Mouse (Mus musculus) embryonic facial prominence, embryonic 15.5 days (tissue): ENCODE data around the gene Fam98b. TPM values are rescaled to one million over a fixed set of nuclear protein-coding genes. Genes with fewer than 3 reads are reported as not detected.

Experiments
- ATAC-seq: fragments of 200-750 bp; cut with Nextera tagmentation; 2 replicates; pipeline ENCODE4 v1.8.0; 2017; ENCODE audit warnings: low read depth, moderate TSS enrichment; ENCODE audit not compliant: insufficient number of reproducible peaks, low FRiP score, low TSS enrichment
- H3K27ac ChIP-seq: fragments of 300-500 bp; sonication (generic); replicated peaks from 2 replicates; pipeline ENCODE4 v1.5.1; 2015; ENCODE audit warnings: mild to moderate bottlenecking, inconsistent platforms
- H3K27me3 ChIP-seq: fragments of 300-500 bp; sonication (generic); 2 replicates; pipeline ENCODE4 v1.6.1; 2015; ENCODE audit warnings: inconsistent platforms
- H3K36me3 ChIP-seq: fragments of 300-500 bp; sonication (generic); 2 replicates; pipeline ENCODE4 v1.6.1; 2015; ENCODE audit warnings: mild to moderate bottlenecking, inconsistent platforms
- H3K4me1 ChIP-seq: fragments of 300-500 bp; sonication (generic); 2 replicates; pipeline ENCODE4 v1.6.1; 2015; ENCODE audit warnings: inconsistent platforms
- H3K4me2 ChIP-seq: fragments of 300-500 bp; sonication (generic); replicated peaks from 2 replicates; pipeline ENCODE4 v1.6.1; 2015; ENCODE audit warnings: mild to moderate bottlenecking, inconsistent platforms
- H3K4me3 ChIP-seq: fragments of 300-500 bp; sonication (generic); replicated peaks from 2 replicates; pipeline ENCODE4 v1.5.1; 2015; ENCODE audit warnings: mild to moderate bottlenecking, inconsistent platforms
- H3K9ac ChIP-seq: fragments of 300-500 bp; sonication (generic); 2 replicates; pipeline ENCODE4 v1.6.1; 2015; ENCODE audit warnings: inconsistent platforms
- H3K9me3 ChIP-seq: fragments of 300-500 bp; sonication (generic); replicated peaks from 2 replicates; pipeline ENCODE4 v1.6.1; 2016; ENCODE audit warnings: inconsistent platforms
- WGBS: fragments of 180-500 bp; shearing (Covaris S2); methylation state at CpG from one replicate; pipeline ENCODE4 v1.1.7; 2015; 5-methylcytosine and 5-hydroxymethylcytosine counted together
- polyA plus RNA-seq: library from polyadenylated mRNA; unstranded; fragments of >200 nt; fragmentation: Nextera tagmentation; extraction: Ambion mirVana; gene quantifications from 2 replicates; pipeline ENCODE4 v1.2.1, GENCODE M21; 2015

Gene Fam98b
- polyA plus RNA-seq, 1 experiment from 2014 or later: 10.8 TPM

DNA sequence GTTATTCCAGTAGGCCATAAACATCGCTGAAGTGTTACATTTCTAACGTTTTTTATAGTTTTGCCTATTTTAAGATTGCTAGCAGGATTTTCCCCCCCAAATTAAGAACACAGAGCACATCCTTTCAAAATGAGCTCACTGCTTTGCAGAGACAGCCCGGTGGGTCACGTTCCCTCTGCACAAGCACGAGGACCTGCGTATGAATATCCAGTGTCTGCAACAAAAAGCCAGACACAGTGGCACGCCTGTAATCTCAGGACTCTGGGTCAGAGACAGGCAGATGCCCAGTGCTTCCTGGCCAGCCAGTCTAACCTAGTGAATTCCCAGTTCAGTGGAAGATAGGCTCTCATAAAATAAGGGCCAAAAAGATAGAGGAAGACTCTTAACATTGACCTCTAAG lies 19.3 kb upstream of the Fam98b start:
- no peak overlapping the region for H3K4me3 ChIP-seq
- no peak for ATAC-seq
- no peaks in the 10 kb centered on the region for H3K27me3 ChIP-seq
- no peaks in the 10 kb centered on the region for H3K36me3 ChIP-seq
- no peaks in the 10 kb centered on the region for H3K9me3 ChIP-seq
- H3K4me1 ChIP-seq: no peaks in the 10 kb centered on the region
- 67% methylated on average over 7 of the region's 7 CpGs for WGBS
- H3K27ac ChIP-seq: no peak overlapping the region
- H3K4me2 ChIP-seq: no peak overlapping the region
- no peak overlapping the region for H3K9ac ChIP-seq

DNA sequence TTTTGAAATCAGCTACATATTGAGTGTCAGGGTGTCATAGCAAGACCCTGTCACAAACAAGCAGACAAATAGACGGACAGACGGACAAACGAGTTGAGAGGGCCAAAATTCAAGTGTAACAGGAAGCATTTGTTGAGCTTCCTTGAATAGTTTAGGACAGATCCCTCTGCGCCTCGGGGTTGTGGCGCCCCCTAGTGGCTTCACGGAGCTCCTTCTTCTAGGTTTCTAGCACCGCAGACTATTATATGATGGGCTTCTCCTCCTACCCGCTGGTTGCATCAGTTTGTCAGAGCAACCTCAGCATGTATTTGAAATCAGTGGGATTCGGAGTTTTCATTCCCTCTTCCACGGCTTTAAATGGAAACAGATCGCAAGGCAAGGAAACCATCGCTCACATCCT lies 18.3 kb upstream of the Fam98b start:
- Histone ChIP-seq H3K4me1 (no peaks in the 10 kb centered on the region), H3K9ac (no peak overlapping the region)

DNA sequence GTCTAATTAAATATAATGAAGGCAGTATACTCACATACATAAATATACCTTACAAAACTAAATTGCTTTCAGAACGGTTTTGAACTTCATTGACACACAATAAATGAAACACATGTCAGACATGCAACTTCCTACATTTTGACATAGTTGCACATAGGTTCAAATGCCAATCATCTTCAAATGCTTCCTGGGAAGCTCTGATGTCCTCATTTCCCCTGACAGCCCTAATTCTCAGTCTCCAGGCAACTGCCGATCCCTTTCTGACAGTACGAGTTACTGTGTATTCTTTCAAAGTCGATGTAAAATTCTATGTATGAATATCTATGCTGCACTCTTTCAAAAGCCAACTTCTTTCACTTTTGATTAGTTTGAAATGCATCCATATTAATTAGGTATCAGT lies 7.6 kb upstream of the Fam98b start:
- H3K4me1 ChIP-seq: no peaks in the 10 kb centered on the region
- no peaks in the 10 kb centered on the region for H3K9me3 ChIP-seq
- WGBS: 59% methylated on average over 4 of the region's 4 CpGs
- no peaks in the 10 kb centered on the region for H3K36me3 ChIP-seq
- no peak overlapping the region for H3K4me2 ChIP-seq
- no peak overlapping the region for H3K4me3 ChIP-seq
- no peak overlapping the region for H3K27ac ChIP-seq
- H3K9ac ChIP-seq: no peak overlapping the region
- H3K27me3 ChIP-seq: no peaks in the 10 kb centered on the region
- ATAC-seq: no peak

More for the DNA sequence above, 18.3 kb upstream of the Fam98b start:
- Histone ChIP-seq H3K36me3 (no peaks in the 10 kb centered on the region), H3K27ac (no peak overlapping the region), H3K27me3 (no peaks in the 10 kb centered on the region), H3K9me3 (no peaks in the 10 kb centered on the region), H3K4me3 (no peak overlapping the region), H3K4me2 (no peak overlapping the region)
- peak; percentile 65; the same call in 1 of the 2 replicates for ATAC-seq
- WGBS: 4% methylated on average over 13 of the region's 13 CpGs

DNA sequence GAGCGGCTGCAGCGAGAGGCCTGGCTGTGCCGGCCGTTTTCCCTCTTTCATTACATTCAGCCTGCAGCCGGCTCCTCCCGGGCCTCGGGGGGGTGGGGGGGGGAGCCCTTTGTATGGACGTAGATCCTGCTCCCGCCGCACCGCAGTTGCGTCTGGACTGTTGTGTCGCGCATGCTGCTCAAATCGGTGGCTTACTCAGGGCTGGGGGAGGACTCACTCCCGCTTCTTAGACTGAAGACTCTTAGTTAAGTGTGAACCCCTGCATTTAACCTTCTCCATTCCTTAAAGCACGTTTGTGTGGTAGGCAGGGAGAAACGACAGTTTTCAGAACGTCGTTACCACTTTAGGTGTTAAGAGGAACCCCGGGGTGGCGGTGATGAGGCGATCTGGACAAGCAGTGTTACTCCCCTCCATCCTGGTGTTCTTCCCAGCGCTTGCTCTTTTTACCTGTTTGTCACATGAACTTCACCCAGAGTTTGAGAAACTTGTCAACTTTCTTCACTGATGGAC lies 517 bp downstream of the Fam98b start:
- Histone ChIP-seq H3K27me3 (no peaks in the 10 kb centered on the region), H3K4me1 (0 out of 2 replicates have a peak, but pooled peaks cover 9% of the 10 kb centered on the region), H3K4me3 (peak overlapping the region; percentile 92), H3K9me3 (no peaks in the 10 kb centered on the region), H3K36me3 (no peaks in the 10 kb centered on the region), H3K27ac (peak overlapping the region; percentile 90), H3K9ac (peak overlapping the region; percentile 95), H3K4me2 (peak overlapping the region; percentile 73)
- ATAC-seq: peak; percentile 69
- WGBS: under 1% methylated on average over 23 of the region's 24 CpGs

DNA sequence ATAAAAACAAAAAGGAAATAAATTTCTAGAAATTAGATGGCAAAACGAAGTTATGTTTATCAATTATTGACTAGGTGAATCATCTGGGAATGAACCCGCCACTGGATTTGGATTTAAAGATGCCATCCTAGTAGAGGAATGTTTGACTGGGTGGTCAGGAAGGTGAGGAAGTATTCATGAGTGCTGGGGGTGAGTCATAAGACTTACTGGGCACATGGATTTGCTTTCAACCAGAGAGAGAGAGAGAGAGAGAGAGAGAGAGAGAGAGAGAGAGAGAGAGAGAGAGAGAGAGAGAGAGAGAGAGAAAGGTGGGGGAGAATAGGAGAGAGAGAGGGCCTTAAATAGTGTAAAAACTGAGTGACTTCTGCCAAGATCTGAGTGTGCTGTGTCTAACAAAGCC lies 5.9 kb downstream of the Fam98b start:
- Histone ChIP-seq H3K4me2 (no peak overlapping the region), H3K4me1 (0 out of 2 replicates have a peak, but pooled peaks cover 7% of the 10 kb centered on the region), H3K4me3 (no peak overlapping the region), H3K27me3 (no peaks in the 10 kb centered on the region), H3K36me3 (peaks cover 13% of the 10 kb centered on the region; the same call in 1 of the 2 replicates), H3K9me3 (no peaks in the 10 kb centered on the region), H3K9ac (no peak overlapping the region), H3K27ac (no peak overlapping the region)
- ATAC-seq: no peak
- WGBS: 85% methylated on average over 2 of the region's 2 CpGs

DNA sequence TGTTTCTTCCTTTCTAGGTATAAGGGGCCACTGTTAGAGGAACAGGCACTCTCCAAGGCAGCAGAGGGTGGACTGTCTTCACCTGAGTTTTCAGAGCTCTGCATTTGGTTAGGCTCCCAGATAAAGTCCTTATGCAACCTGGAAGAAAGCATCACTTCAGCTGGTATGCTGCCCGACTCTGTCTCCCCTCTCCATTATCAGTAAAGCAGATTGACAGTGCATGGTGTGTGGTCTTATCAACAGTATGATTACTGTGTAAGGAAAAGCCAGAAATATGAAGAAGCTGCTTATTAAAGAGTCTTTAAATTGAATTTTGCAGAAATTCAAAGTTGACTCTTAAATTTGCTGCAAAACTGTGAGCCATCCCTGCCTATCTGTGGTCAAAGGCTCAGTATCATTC lies 8.1 kb downstream of the Fam98b start:
- Histone ChIP-seq H3K9ac (no peak overlapping the region), H3K4me3 (no peak overlapping the region), H3K27ac (no peak overlapping the region), H3K9me3 (no peaks in the 10 kb centered on the region), H3K4me1 (no peaks in the 10 kb centered on the region), H3K27me3 (no peaks in the 10 kb centered on the region), H3K36me3 (peaks cover 21% of the 10 kb centered on the region; the same call in 1 of the 2 replicates), H3K4me2 (no peak overlapping the region)
- WGBS: 64% methylated on average over 1 of the region's 1 CpGs
- no peak for ATAC-seq

DNA sequence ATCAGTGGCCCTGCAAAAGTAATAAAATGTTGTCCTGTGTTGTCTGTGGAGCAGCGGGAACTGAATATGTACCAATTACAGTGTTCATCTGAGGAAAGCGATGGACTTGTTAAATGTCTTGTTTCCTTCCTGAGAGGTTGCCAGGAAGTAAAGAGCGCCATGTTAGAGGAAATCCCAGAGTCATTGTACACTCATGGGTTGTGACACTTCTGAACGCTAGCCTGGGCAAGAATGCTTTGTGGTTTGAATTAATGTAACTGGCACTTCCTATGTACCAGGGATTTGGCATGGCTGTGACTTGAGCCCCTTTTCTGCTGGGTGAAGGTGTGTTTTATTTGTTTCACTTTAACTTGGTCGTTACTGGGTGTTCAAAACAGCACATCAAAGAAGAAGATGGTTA lies 12.6 kb downstream of the Fam98b start:
- Histone ChIP-seq H3K27me3 (no peaks in the 10 kb centered on the region), H3K9ac (no peak overlapping the region), H3K4me3 (no peak overlapping the region), H3K4me1 (no peaks in the 10 kb centered on the region), H3K27ac (no peak overlapping the region), H3K36me3 (peaks cover 32% of the 10 kb centered on the region), H3K9me3 (no peaks in the 10 kb centered on the region), H3K4me2 (no peak overlapping the region)
- no peak for ATAC-seq
- WGBS: 83% methylated on average over 5 of the region's 5 CpGs

DNA sequence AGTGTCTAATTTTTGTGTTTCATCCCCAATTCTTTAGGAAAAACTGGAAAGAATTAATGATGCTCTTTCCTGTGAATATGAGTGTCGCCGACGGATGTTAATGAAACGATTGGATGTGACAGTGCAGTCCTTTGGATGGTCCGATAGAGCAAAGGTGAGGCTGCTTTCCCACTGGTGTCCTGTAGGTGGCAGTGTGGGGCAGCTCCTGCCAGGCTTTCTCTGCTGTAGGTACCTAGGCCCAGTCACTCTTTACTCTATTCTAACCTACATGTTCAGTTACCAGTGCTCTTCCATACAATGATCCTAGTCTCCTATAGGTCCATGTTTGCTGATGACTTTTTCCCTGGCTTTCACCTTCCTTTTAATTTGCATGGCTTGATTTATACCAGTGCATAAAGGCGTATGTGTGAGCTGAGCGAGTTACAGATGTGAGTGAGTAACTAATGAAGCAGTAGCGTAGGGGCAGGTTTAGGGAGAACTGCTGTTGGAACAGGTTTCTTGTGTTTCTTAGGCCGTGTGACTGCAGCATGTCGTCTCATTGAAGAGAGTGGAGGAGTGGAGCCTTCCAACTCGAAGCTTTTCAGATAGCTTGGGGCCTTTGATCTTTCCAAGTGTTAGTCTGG lies 14.4 kb downstream of the Fam98b start:
- H3K36me3 ChIP-seq: peaks cover 40% of the 10 kb centered on the region
- H3K9me3 ChIP-seq: no peaks in the 10 kb centered on the region
- H3K27ac ChIP-seq: no peak overlapping the region
- no peak for ATAC-seq
- H3K9ac ChIP-seq: no peak overlapping the region
- no peaks in the 10 kb centered on the region for H3K27me3 ChIP-seq
- no peak overlapping the region for H3K4me2 ChIP-seq
- 71% methylated on average over 11 of the region's 11 CpGs for WGBS
- no peak overlapping the region for H3K4me3 ChIP-seq
- H3K4me1 ChIP-seq: no peaks in the 10 kb centered on the region

DNA sequence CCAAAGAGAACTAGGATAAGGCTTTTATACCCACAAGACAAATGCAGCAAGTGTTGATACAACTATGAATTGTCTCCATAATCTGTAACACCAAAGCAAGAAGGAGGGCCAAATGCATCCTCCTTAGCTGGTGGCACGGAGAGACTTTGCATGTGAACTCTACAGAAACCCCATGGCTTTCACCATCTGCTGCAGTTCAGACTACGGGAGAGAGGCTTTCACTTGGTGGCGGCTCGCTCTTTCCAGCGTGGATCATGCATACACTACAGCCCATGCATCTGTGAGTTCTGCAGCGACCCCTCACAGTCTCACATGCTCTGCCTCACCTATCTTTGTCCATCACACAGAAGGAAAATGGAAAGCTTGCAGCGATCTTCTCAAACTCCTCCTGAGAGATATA lies 38.8 kb downstream of the Fam98b start:
- H3K4me3 ChIP-seq: no peak overlapping the region
- ATAC-seq: no peak
- H3K36me3 ChIP-seq: no peaks in the 10 kb centered on the region
- no peak overlapping the region for H3K27ac ChIP-seq
- H3K9me3 ChIP-seq: no peaks in the 10 kb centered on the region
- no peaks in the 10 kb centered on the region for H3K27me3 ChIP-seq
- H3K4me2 ChIP-seq: no peak overlapping the region
- no peak overlapping the region for H3K9ac ChIP-seq
- WGBS: 89% methylated on average over 7 of the region's 7 CpGs
- H3K4me1 ChIP-seq: no peaks in the 10 kb centered on the region

DNA sequence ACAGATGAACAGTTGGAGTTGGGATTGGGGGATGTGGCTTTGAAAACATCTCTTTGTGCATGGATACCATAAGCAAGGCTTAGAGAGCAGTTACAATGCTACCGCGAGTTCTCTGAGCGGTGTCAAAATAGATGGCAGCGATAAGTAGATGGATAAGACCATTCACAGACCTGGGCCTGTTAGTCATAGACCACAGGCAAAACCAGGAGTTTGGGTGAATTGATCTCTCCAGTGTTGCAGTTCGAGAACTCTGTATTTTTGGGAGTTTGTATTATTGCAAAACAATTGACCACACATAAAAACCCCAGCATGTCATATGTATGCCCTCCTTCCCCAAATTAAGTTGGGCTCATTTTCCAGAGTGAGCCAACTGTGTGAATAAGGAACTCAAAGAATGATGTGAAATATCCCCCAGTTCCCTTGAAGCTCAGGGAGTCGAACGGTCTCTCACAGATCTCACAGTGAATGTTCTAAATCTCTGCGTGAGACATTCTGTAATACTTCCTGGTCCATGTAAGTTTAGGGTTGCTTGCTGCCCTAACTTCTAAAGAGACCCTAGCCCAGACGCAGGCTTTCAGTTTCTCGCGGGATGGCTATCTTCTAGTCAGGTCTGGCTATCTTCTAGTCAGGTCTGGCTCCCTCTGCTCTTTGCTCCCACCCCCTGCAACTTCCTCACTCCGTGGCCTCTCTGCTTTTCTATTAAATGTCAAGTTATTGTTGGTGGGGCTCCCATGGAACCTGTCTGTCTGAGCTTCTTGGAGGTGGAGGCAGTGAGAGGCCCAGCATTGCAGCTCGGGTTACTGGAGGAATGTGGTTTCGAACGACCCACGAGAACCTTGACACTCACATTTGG lies 50.3 kb downstream of the Fam98b start:
- Histone ChIP-seq H3K27ac (no peak overlapping the region), H3K27me3 (no peaks in the 10 kb centered on the region), H3K4me3 (no peak overlapping the region), H3K4me1 (no peaks in the 10 kb centered on the region), H3K9ac (no peak overlapping the region), H3K9me3 (no peaks in the 10 kb centered on the region), H3K4me2 (no peak overlapping the region), H3K36me3 (no peaks in the 10 kb centered on the region)
- 75% methylated on average over 16 of the region's 16 CpGs for WGBS
- ATAC-seq: no peak

DNA sequence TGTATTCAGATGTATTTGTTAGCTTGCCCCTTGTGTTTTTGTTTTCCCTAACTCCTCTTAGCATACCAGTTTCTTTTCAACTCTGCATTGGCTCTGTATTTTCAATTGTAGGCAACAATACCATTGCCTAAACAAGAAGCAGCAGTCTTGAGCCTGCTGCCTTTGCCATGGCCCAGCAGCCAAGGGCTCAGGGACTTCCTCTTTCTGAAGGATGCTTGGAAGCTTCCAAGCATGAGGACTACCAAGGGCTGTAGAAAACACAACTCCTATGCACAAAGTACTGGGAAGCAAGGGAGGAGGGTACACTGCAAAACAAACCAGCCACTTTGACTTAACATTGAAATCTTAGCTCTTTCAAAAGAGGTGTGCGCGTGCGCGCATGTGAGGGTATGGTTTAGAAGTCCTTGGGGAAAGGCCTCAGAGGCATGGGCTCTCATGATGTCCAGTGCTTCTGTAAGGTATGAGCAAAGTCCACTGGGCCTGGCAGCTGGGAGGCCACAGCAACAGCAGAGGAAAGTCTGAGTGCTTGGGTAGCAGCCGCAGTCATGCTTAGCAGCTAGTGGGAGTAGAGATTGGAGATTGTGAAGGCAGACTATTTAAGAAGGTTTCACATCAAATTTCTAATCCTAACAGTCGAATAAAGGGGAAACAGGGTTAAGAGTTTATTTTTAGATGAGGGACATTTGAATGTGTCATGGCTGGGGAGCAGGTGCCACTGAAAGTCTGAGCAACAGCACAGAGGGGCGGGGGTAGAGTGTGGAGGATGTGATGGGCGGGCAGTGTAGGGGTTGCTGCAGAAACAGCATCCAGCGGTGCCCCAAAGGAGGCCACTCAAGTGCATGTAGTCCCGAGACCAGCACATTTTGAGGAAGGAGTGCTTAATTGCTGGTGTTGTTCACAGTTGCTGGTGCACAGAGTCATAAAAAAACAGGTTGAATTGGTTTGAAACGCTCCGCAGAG lies 54.1 kb downstream of the Fam98b start:
- no peak overlapping the region for H3K27ac ChIP-seq
- H3K4me1 ChIP-seq: no peaks in the 10 kb centered on the region
- WGBS: 88% methylated on average over 12 of the region's 12 CpGs
- no peak for ATAC-seq
- no peak overlapping the region for H3K4me2 ChIP-seq
- H3K9ac ChIP-seq: no peak overlapping the region
- no peaks in the 10 kb centered on the region for H3K36me3 ChIP-seq
- no peaks in the 10 kb centered on the region for H3K9me3 ChIP-seq
- no peaks in the 10 kb centered on the region for H3K27me3 ChIP-seq
- H3K4me3 ChIP-seq: no peak overlapping the region
